17 mouse cellular contexts compared by ENCODE assay signal in genomic region chr7:120860799-120861487, GRCm38 (mm10). TPM values are rescaled to one million over a fixed set of nuclear protein-coding genes. Genes with fewer than 3 reads are reported as not detected.
DNase-seq lines count a peak whose midpoint lies in the region; ATAC-seq and TF ChIP-seq lines count a peak whose summit lies in the region.
"Had no signal": no experiment of that assay in that cellular context is flagged by ENCODE, and none has a peak within 500 bp of the region (broad histone marks: within the 10 kb centered on the region; RNA-seq: fewer than 3 reads in every experiment).

No protein-coding gene starts in this region.

- no peak for TF ChIP-seq EP300 in stomach, postnatal 0 days (optimal IDR thresholded peaks at IDR 0.05)

- 0 out of 2 replicates have a peak, but pooled peaks cover 5% of the 10 kb centered on the region for H3K36me3 ChIP-seq in stomach, embryonic 15.5 days
- peaks cover 7% of the 10 kb centered on the region; the same call in 1 of the 2 replicates for H3K36me3 ChIP-seq in stomach, postnatal 0 days (ENCODE audit: control insufficient read depth, insufficient read depth, low read length)
- H3K36me3 ChIP-seq in liver, embryonic 12.5 days = peaks cover 44% of the 10 kb centered on the region
- H3K36me3 ChIP-seq: midbrain, embryonic 15.5 days had no signal

- peaks cover 31% of the 10 kb centered on the region for H3K4me1 ChIP-seq in stomach, embryonic 15.5 days
- H3K4me1 ChIP-seq in stomach, postnatal 0 days (replicated peaks; ENCODE audit: control insufficient read depth, insufficient read depth) = peaks cover 11% of the 10 kb centered on the region
- peaks cover 95% of the 10 kb centered on the region for H3K4me1 ChIP-seq in liver, embryonic 12.5 days

- H3K27ac ChIP-seq in stomach, embryonic 15.5 days = peak overlapping the region; percentile 2; the same call in 1 of the 2 replicates
- no peak overlapping the region for H3K27ac ChIP-seq in stomach, postnatal 0 days (replicated peaks)
- peak overlapping the region; percentile 97 for H3K27ac ChIP-seq in liver, embryonic 12.5 days
- H3K27ac ChIP-seq: layer of hippocampus, adult 2 months; midbrain, embryonic 15.5 days had no signal

- no peak overlapping the region for H3K4me2 ChIP-seq in stomach, embryonic 15.5 days
- no peak overlapping the region for H3K4me2 ChIP-seq in stomach, postnatal 0 days (replicated peaks; ENCODE audit: low read depth)
- peak overlapping the region; percentile 66 for H3K4me2 ChIP-seq in liver, embryonic 12.5 days
- H3K4me2 ChIP-seq: lung, embryonic 14.5 days; midbrain, embryonic 15.5 days had no signal

- H3K9me3 ChIP-seq in stomach, embryonic 15.5 days = no peaks in the 10 kb centered on the region
- H3K9me3 ChIP-seq in stomach, postnatal 0 days (ENCODE audit: control insufficient read depth, low read length) = no peaks in the 10 kb centered on the region
- H3K9me3 ChIP-seq in liver, embryonic 12.5 days (replicated peaks) = no peaks in the 10 kb centered on the region
- H3K9me3 ChIP-seq: midbrain, embryonic 15.5 days had no signal

- WGBS in stomach, embryonic 15.5 days = 49% methylated on average over 10 of the region's 10 CpGs
- WGBS in stomach, postnatal 0 days = 46% methylated on average over 10 of the region's 10 CpGs
- WGBS in liver, embryonic 12.5 days (ENCODE audit: insufficient replicate concordance) = 21% methylated on average over 10 of the region's 10 CpGs

- no peak for DNase-seq in stomach, postnatal 0 days (ENCODE audit: low spot score)
- peak; percentile 71 for DNase-seq in R1 (ENCODE audit: low read depth, low spot score)
- DNase-seq in adrenal gland, postnatal 36 days = no peak
- DNase-seq in urinary bladder, postnatal 14 days (ENCODE audit: low spot score) = no peak
- no peak for DNase-seq in spleen, postnatal 14 days (ENCODE audit: low spot score in 2 of 2)
- DNase-seq: cerebellum, postnatal 14 days; lung, embryonic 14.5 days; right cerebral cortex, postnatal 14 days had no signal

- ATAC-seq in stomach, embryonic 15.5 days (ENCODE audit: insufficient read depth, low FRiP score, low read depth) = no peak
- no peak for ATAC-seq in stomach, postnatal 0 days (ENCODE audit: low FRiP score, low TSS enrichment)
- ATAC-seq in liver, embryonic 12.5 days = no peak
- ATAC-seq: midbrain, embryonic 15.5 days; Patski had no signal

- no peaks in the 10 kb centered on the region for H3K27me3 ChIP-seq in stomach, embryonic 15.5 days (replicated peaks)
- H3K27me3 ChIP-seq in stomach, postnatal 0 days (ENCODE audit: control insufficient read depth, insufficient read depth, low read length) = no peaks in the 10 kb centered on the region
- no peaks in the 10 kb centered on the region for H3K27me3 ChIP-seq in liver, embryonic 12.5 days (replicated peaks)
- H3K27me3 ChIP-seq: midbrain, embryonic 15.5 days; Patski had no signal

- no peak overlapping the region for H3K9ac ChIP-seq in stomach, embryonic 15.5 days
- no peak overlapping the region for H3K9ac ChIP-seq in stomach, postnatal 0 days (ENCODE audit: low read length)
- peak overlapping the region; percentile 71 for H3K9ac ChIP-seq in liver, embryonic 12.5 days
- H3K9ac ChIP-seq: lung, embryonic 14.5 days; midbrain, embryonic 15.5 days had no signal

- H3K4me3 ChIP-seq in stomach, embryonic 15.5 days (replicated peaks) = no peak overlapping the region
- no peak overlapping the region for H3K4me3 ChIP-seq in stomach, postnatal 0 days (ENCODE audit: low read depth, low read length)
- peak overlapping the region; percentile 27 for H3K4me3 ChIP-seq in liver, embryonic 12.5 days
- H3K4me3 ChIP-seq: layer of hippocampus, adult 2 months; midbrain, embryonic 15.5 days had no signal

- TF ChIP-seq CTCF in stomach, postnatal 0 days (IDR thresholded peaks at IDR 0.05; ENCODE audit: low read depth) = no peak

RNA-seq across cellular contexts. Expression of gene Eef2k, which starts 18.3 kb away (rescaled TPM):
- polyA plus RNA-seq in stomach, embryonic 15.5 days (2015; fragmentation: Nextera tagmentation; extraction: Ambion mirVana) = 54.3 and 58.0 TPM in 2 replicates
- 39.9 and 42.0 TPM in 2 replicates for polyA plus RNA-seq in stomach, postnatal 0 days (2015; fragmentation: Nextera tagmentation; extraction: Ambion mirVana)
- polyA plus RNA-seq in liver, embryonic 12.5 days (2016; fragmentation: Nextera tagmentation; extraction: Ambion mirVana) = 44.3 and 45.0 TPM in 2 replicates
- total RNA-seq in adrenal gland, postnatal 36 days (2021) = 10 to 100 TPM; 25.6 to 51.8 TPM

RNA-seq across cellular contexts. Expression of gene Gm5737, which starts 48.8 kb away (rescaled TPM):
- not detected in 2 replicates for polyA plus RNA-seq in stomach, embryonic 15.5 days (2015; fragmentation: Nextera tagmentation; extraction: Ambion mirVana)
- not detected in 2 replicates for polyA plus RNA-seq in stomach, postnatal 0 days (2015; fragmentation: Nextera tagmentation; extraction: Ambion mirVana)
- not detected in 2 replicates for polyA plus RNA-seq in liver, embryonic 12.5 days (2016; fragmentation: Nextera tagmentation; extraction: Ambion mirVana)
- not detected for total RNA-seq in adrenal gland, postnatal 36 days (2021)
- polyA plus RNA-seq: frontal cortex, adult 2 months; heart, embryonic 14.5 days; intestine, embryonic 14.5 days; lung, embryonic 14.5 days; neural tube, embryonic 14.5 days; Patski had no signal

RNA-seq across cellular contexts. Expression of gene Polr3e, which starts 56.6 kb away (rescaled TPM):
- 34.4 and 36.4 TPM in 2 replicates for polyA plus RNA-seq in stomach, embryonic 15.5 days (2015; fragmentation: Nextera tagmentation; extraction: Ambion mirVana)
- 16.1 and 17.7 TPM in 2 replicates for polyA plus RNA-seq in stomach, postnatal 0 days (2015; fragmentation: Nextera tagmentation; extraction: Ambion mirVana)
- 27.4 and 27.9 TPM in 2 replicates for polyA plus RNA-seq in liver, embryonic 12.5 days (2016; fragmentation: Nextera tagmentation; extraction: Ambion mirVana)
- 10 to 100 TPM; 23.1 to 25.9 TPM for total RNA-seq in adrenal gland, postnatal 36 days (2021)
